In the genomic region with DNA sequence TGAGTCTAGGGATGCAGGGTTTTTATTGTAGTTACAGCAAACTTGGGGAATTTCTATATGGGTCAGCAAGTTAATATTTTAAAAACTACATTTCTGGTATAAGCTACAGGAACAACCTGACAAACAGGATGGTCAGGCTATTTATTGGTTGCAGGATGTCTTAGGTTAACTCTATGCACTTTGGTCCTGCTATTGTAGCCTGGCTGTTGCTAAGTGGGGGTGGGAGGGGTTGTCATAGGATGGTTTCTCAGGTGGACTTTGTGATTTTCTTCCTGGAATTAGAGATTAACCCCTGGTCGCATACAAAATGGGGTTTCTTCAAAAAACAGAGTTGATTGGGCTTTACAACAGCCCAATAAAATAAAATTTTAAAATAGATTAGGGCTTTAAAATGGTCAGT, we compare ENCODE assay signal across 22 mouse cellular contexts.
"Had no signal": no experiment of that assay in that cellular context is flagged by ENCODE, and none has a peak within 500 bp of the region (broad histone marks: within the 10 kb centered on the region; RNA-seq: fewer than 3 reads in every experiment).

No protein-coding gene starts in this region.

- H3K9ac ChIP-seq: limb, embryonic 12.5 days; limb, embryonic 15.5 days; liver, embryonic 14.5 days; liver, postnatal 0 days; lung, embryonic 14.5 days; midbrain, embryonic 13.5 days; neural tube, embryonic 12.5 days; neural tube, embryonic 15.5 days had no signal

- H3K9me3 ChIP-seq: limb, embryonic 15.5 days; midbrain, embryonic 13.5 days; neural tube, embryonic 12.5 days had no signal

- H3K27ac ChIP-seq: limb, embryonic 12.5 days; limb, embryonic 15.5 days; liver, embryonic 14.5 days; macrophage; midbrain, embryonic 13.5 days; neural tube, embryonic 12.5 days; neural tube, embryonic 15.5 days; stomach, postnatal 0 days had no signal

- H3K27me3 ChIP-seq: limb, embryonic 12.5 days; limb, embryonic 15.5 days; midbrain, embryonic 13.5 days; neural tube, embryonic 12.5 days; neural tube, embryonic 15.5 days had no signal

- H3K4me1 ChIP-seq: limb, embryonic 12.5 days; midbrain, embryonic 13.5 days; neural tube, embryonic 12.5 days; neural tube, embryonic 15.5 days had no signal

- ATAC-seq: hindbrain, embryonic 16.5 days; liver, postnatal 0 days; lung, postnatal 0 days; midbrain, embryonic 13.5 days; midbrain, embryonic 16.5 days had no signal

- DNase-seq: kidney, postnatal 4 days; left cerebral cortex, postnatal 4 days; liver, postnatal 0 days; lung, embryonic 14.5 days; right cerebral cortex, adult 18-20 months; right cerebral cortex, postnatal 14 days; right cerebral cortex, postnatal 4 days; thymus, adult 2 months; thymus, postnatal 14 days; thymus, postnatal 4 days had no signal

- H3K4me2 ChIP-seq: limb, embryonic 12.5 days; limb, embryonic 15.5 days; liver, embryonic 11.5 days; lung, embryonic 14.5 days; midbrain, embryonic 13.5 days; neural tube, embryonic 12.5 days; neural tube, embryonic 15.5 days had no signal

- H3K36me3 ChIP-seq: limb, embryonic 12.5 days; limb, embryonic 15.5 days; midbrain, embryonic 13.5 days; neural tube, embryonic 12.5 days; neural tube, embryonic 15.5 days had no signal

- H3K4me3 ChIP-seq: limb, embryonic 12.5 days; limb, embryonic 15.5 days; midbrain, embryonic 13.5 days; neural tube, embryonic 12.5 days; neural tube, embryonic 15.5 days had no signal
